Mouse (Mus musculus) bone marrow, adult 2 months (tissue): ENCODE measurements around the gene Zfhx2.

Source experiments
- CTCF ChIP-seq: fragments of 200-500 bp; IDR thresholded peaks from 2 replicates; pipeline ENCODE4 v1.5.1; 2011; ENCODE audit warnings: low read length, control low read depth; ENCODE audit not compliant: control insufficient read depth, insufficient read depth
- POLR2A ChIP-seq: fragments of 200-500 bp; IDR thresholded peaks from 2 replicates; pipeline ENCODE4 v1.6.1; 2011; ENCODE audit warnings: low read depth, mild to moderate bottlenecking, control low read depth, low read length, borderline replicate concordance; ENCODE audit not compliant: control insufficient read depth

DNA sequence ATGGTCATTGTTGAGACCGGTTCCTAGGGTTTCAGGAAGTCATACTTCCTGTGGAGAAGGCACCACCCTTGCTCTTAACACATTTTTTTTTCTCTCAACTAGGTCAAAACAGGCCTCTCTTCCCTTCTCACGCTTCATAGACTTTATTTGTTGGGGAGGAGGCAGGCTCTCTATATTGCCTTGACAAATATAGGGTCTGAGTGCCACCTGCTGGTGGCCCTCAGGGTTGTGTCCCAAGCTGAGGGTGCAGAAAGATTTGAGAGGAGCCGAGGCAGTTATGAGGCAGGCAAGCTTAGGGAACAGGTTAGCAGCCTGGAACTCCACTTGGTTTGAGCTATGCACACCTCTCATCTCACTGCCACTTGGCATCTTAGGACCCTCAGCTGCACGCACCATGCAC, 5.9 kb upstream of the Zfhx2 start:
- TF ChIP-seq CTCF (peak; percentile 57), POLR2A (no peak)
